Mouse (Mus musculus) neural tube, embryonic 13.5 days (tissue): ENCODE results near the gene Ppp1r26. TPM values are rescaled to one million over a fixed set of nuclear protein-coding genes. Genes with fewer than 3 reads are reported as not detected.
"Not testable (repeated sequence)": the region's sequence is repeated elsewhere in the genome, so short reads cannot be mapped to it uniquely, and the experiment has no call there.

Experiments
- ATAC-seq: fragments of 200-750 bp; cut with Nextera tagmentation; 2 replicates; pipeline ENCODE4 v1.8.0; 2017; ENCODE audit warnings: low read depth, mild to moderate bottlenecking, moderate TSS enrichment, moderate library complexity
- H3K27ac ChIP-seq: fragments of 300-500 bp; sonication (generic); replicated peaks from 2 replicates; pipeline ENCODE4 v1.5.1; 2015; ENCODE audit warnings: moderate library complexity, mild to moderate bottlenecking, inconsistent platforms
- H3K27me3 ChIP-seq: fragments of 300-500 bp; sonication (generic); 2 replicates; pipeline ENCODE4 v1.6.1; 2015; ENCODE audit warnings: mild to moderate bottlenecking, inconsistent platforms
- H3K36me3 ChIP-seq: fragments of 300-500 bp; sonication (generic); 2 replicates; pipeline ENCODE4 v1.6.1; 2015; ENCODE audit warnings: mild to moderate bottlenecking, inconsistent platforms
- H3K4me1 ChIP-seq: fragments of 300-500 bp; sonication (generic); replicated peaks from 2 replicates; pipeline ENCODE4 v1.6.1; 2015; ENCODE audit warnings: inconsistent platforms
- H3K4me2 ChIP-seq: fragments of 300-500 bp; sonication (generic); 2 replicates; pipeline ENCODE4 v1.6.1; 2015; ENCODE audit warnings: inconsistent platforms, mild to moderate bottlenecking, moderate library complexity
- H3K4me3 ChIP-seq: fragments of 300-500 bp; sonication (generic); 2 replicates; pipeline ENCODE4 v1.5.1; 2015; ENCODE audit warnings: mild to moderate bottlenecking, inconsistent platforms
- H3K9ac ChIP-seq: fragments of 300-500 bp; sonication (generic); 2 replicates; pipeline ENCODE4 v1.6.1; 2015; ENCODE audit warnings: moderate library complexity, mild to moderate bottlenecking, inconsistent platforms
- H3K9me3 ChIP-seq: fragments of 300-500 bp; sonication (generic); 2 replicates; pipeline ENCODE4 v1.6.1; 2016; ENCODE audit warnings: inconsistent platforms
- WGBS: fragments of 180-500 bp; shearing (Covaris S2); methylation state at CpG from one replicate; pipeline ENCODE4 v1.1.7; 2015; 5-methylcytosine and 5-hydroxymethylcytosine counted together
- polyA plus RNA-seq: library from polyadenylated mRNA; unstranded; fragments of >200 nt; fragmentation: Nextera tagmentation; extraction: Ambion mirVana; gene quantifications from 2 replicates; pipeline ENCODE4 v1.2.1, GENCODE M21; 2015

The Ppp1r26 gene
- polyA plus RNA-seq, 1 experiment from 2014 or later: 11.1 TPM

DNA sequence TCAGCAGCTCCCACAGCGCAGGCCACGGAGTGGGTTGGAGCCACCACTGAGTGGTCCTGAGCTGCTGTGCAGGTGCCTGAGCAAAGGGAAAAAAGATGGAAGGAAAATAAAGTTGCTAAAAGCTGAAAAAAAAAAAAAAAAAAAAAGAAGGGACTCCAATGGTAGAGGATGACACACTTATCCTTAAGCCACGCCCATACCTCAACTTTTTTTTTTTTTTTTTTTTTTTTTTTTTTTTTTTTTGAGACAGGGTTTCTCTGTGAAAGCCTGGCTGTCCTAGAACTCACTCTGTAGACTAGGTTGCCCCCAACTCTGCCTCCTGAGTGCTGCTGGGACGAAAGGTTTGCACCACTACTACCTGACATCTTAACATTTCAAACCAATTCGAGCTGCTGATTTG is 31.4 kb downstream of the Ppp1r26 start:
- H3K27ac ChIP-seq, ATAC-seq: not testable (repeated sequence)

DNA sequence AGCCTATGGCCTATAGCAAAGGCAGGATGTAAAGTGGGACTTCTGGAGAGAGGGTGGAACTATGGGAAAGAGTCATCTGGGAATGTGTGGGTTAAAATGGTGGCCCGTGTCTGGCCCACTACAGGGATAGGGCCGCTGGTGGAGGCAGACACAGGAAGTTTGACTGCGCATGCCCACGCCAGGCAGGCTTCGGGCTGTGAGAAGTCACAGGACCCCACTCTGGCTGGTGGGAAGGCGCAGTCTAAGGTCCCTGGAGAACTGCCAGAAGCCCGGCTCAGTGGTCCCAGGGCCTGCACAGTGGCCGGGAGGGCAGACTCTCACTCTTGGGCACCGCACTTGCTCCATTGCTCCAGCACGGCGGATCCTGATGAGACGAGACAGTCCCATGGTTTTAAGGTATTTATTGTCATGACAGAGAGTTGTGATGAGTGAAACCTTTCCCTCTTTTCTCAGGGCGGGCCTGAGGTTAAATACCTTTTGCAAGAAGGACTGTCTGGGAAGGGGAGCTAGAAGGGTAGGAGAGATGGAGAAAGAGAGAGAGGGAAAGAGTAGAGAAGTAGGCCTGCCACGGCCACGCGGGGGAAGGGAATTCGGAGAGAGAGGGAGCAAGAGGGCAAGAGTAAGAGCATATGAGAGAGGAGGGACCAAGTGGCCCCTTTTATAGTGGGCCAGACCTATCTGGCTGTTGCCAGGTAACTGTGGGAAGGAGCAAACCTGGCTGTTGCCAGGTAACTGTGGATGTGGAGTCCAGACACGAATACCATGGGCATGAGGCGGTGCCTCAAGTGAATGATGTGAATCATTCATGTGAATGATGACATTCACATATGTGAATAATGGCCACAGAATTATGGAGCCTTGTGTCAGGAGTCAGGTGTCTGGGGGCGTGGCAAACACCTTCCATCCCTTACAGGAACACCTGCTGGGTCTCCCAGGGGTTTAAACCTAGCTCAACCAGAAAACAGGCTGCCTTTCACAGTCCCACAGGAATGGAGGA is 32.9 kb downstream of the Ppp1r26 start:
- Histone ChIP-seq H3K4me3 (no peak overlapping the region), H3K36me3 (no peaks in the 10 kb centered on the region), H3K4me1 (no peaks in the 10 kb centered on the region), H3K4me2 (no peak overlapping the region), H3K9me3 (no peaks in the 10 kb centered on the region), H3K27ac (no peak overlapping the region), H3K27me3 (no peaks in the 10 kb centered on the region), H3K9ac (no peak overlapping the region)
- no peak for ATAC-seq
- WGBS: 83% methylated on average over 20 of the region's 20 CpGs

More for the DNA sequence above, 31.4 kb downstream of the Ppp1r26 start:
- H3K9ac ChIP-seq, H3K27me3 ChIP-seq, H3K4me3 ChIP-seq, H3K4me2 ChIP-seq, H3K4me1 ChIP-seq, H3K9me3 ChIP-seq, H3K36me3 ChIP-seq: not testable (repeated sequence)
- 92% methylated on average over 5 of the region's 5 CpGs for WGBS

DNA sequence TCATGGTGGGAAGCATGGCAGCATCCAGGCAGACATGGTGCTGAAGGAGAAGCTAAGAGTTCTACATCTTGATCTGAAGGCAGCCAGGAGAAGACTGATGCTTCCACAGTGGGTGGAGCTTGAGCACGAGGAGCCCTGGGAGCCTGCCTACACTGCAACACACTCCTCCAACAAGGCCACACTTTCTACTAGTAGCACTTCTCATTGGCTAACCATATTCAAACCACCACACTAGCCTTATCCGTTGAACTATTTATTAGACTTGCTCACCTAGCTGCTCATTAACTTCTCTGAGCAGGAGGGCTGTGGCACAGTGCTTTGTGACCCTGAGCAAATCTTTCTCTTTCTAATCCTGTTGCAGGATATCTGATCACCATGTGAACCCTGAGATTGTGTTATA is 37.3 kb downstream of the Ppp1r26 start:
- Histone ChIP-seq H3K9ac (no peak overlapping the region), H3K27me3 (no peaks in the 10 kb centered on the region), H3K36me3 (no peaks in the 10 kb centered on the region), H3K4me2 (no peak overlapping the region), H3K9me3 (no peaks in the 10 kb centered on the region), H3K4me1 (no peaks in the 10 kb centered on the region), H3K27ac (no peak overlapping the region), H3K4me3 (no peak overlapping the region)
- no peak for ATAC-seq
- 78% methylated on average over 2 of the region's 2 CpGs for WGBS

- Histone ChIP-seq H3K9me3 (no peaks in the 10 kb centered on the region), H3K4me3 (no peak overlapping the region), H3K36me3 (no peaks in the 10 kb centered on the region), H3K9ac (no peak overlapping the region), H3K27me3 (no peaks in the 10 kb centered on the region), H3K27ac (no peak overlapping the region), H3K4me2 (no peak overlapping the region), H3K4me1 (no peaks in the 10 kb centered on the region)
- ATAC-seq: no peak
- 87% methylated on average over 2 of the region's 2 CpGs for WGBS
Measured at GRCm38 (mm10) chr2:28494521-28494920, 47.9 kb downstream of the Ppp1r26 start.

DNA sequence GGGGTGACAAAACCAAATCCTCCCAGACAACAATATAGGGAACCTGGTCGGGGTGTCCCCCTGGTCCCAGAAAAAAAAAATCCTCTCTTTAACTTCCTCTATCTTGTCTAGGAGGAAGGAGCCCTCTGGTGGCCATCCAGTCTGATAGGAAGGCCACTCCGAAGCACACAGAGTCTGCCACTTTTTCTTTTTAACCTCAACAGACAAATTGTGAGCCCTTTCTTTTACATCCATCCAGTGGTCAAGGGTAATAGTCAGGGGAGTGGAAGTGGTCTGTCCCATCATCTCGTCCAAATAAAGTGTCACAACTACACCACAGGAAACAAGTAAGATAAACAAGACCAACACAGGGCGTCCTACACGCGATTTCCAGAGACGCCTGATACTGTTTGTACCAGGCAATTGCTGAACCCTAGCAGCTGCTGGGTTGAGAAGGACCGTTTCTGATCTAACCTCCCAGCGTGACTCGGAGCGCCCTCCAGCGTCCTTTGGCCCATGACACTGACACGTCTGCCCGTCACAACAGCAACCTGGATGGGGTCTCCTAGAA is 48.7 kb downstream of the Ppp1r26 start:
- Histone ChIP-seq H3K4me2 (no peak overlapping the region), H3K27me3 (no peaks in the 10 kb centered on the region), H3K9ac (no peak overlapping the region), H3K27ac (no peak overlapping the region), H3K9me3 (no peaks in the 10 kb centered on the region), H3K4me3 (no peak overlapping the region), H3K4me1 (no peaks in the 10 kb centered on the region), H3K36me3 (no peaks in the 10 kb centered on the region)
- WGBS: 86% methylated on average over 14 of the region's 14 CpGs
- ATAC-seq: no peak

- 83% methylated on average over 16 of the region's 16 CpGs for WGBS
- Histone ChIP-seq H3K27me3 (no peaks in the 10 kb centered on the region), H3K4me3 (no peak overlapping the region), H3K4me1 (no peaks in the 10 kb centered on the region), H3K36me3 (no peaks in the 10 kb centered on the region), H3K4me2 (no peak overlapping the region), H3K27ac (no peak overlapping the region), H3K9ac (no peak overlapping the region), H3K9me3 (no peaks in the 10 kb centered on the region)
- no peak for ATAC-seq
Measured at GRCm38 (mm10) chr2:28495801-28496595, 49.4 kb downstream of the Ppp1r26 start.

- H3K4me1 ChIP-seq: no peaks in the 10 kb centered on the region
- H3K27ac ChIP-seq: no peak within 1 kb of the TSS
- no peaks in the 10 kb centered on the region for H3K9me3 ChIP-seq
- no peaks in the 10 kb centered on the region for H3K27me3 ChIP-seq
- H3K4me2 ChIP-seq: peak within 1 kb of the TSS; percentile 21; the same call in 1 of the 2 replicates
- 85% methylated on average over 5 of the region's 5 CpGs for WGBS
- no peak within 1 kb of the TSS for H3K9ac ChIP-seq
- ATAC-seq: no peak
- H3K4me3 ChIP-seq: no peak within 1 kb of the TSS
- no peaks in the 10 kb centered on the region for H3K36me3 ChIP-seq
Measured at GRCm38 (mm10) chr2:28496671-28497070, 50.1 kb downstream of the Ppp1r26 start, which contains the start of gene Gbgt1. Gene Gbgt1 (plus strand): TSS chr2:28496891.

- no peak for ATAC-seq
- H3K9me3 ChIP-seq: no peaks in the 10 kb centered on the region
- H3K4me2 ChIP-seq: peak overlapping the region; percentile 21; the same call in 1 of the 2 replicates
Measured at GRCm38 (mm10) chr2:28497561-28497960, 51.0 kb downstream of the Ppp1r26 start.

GRCm38 (mm10) chr2:28498431-28498830 is 51.8 kb downstream of the Ppp1r26 start:
- Histone ChIP-seq H3K4me1 (no peaks in the 10 kb centered on the region), H3K36me3 (no peaks in the 10 kb centered on the region), H3K4me3 (no peak overlapping the region), H3K27me3 (no peaks in the 10 kb centered on the region), H3K4me2 (no peak overlapping the region), H3K27ac (no peak overlapping the region), H3K9ac (no peak overlapping the region), H3K9me3 (no peaks in the 10 kb centered on the region)
- 84% methylated on average over 4 of the region's 4 CpGs for WGBS
- ATAC-seq: no peak

More at GRCm38 (mm10) chr2:28497561-28497960, 51.0 kb downstream of the Ppp1r26 start:
- H3K36me3 ChIP-seq: no peaks in the 10 kb centered on the region
- no peak overlapping the region for H3K9ac ChIP-seq
- 80% methylated on average over 5 of the region's 5 CpGs for WGBS
- no peak overlapping the region for H3K27ac ChIP-seq
- no peaks in the 10 kb centered on the region for H3K27me3 ChIP-seq
- H3K4me1 ChIP-seq: no peaks in the 10 kb centered on the region
- no peak overlapping the region for H3K4me3 ChIP-seq

DNA sequence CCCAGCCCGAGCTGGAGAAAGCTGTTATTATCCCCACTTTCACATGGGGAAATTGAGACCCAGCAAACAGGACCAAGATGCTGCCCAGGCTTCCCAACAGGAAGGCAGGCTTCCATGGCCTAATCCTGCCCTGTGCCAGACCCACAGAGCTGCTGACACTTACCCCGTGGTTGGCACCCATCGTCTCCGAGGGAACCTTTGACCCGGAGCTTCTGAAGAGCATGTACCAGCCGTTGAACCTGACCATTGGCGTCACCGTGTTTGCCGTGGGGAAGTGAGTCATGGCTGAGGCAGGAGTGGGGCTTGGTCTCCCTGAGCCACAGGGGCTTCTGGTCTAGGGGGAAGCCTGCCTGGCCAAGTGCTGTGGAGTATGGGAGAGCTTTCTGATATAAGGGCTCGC is 56.4 kb downstream of the Ppp1r26 start:
- Histone ChIP-seq H3K9ac (no peak overlapping the region), H3K9me3 (no peaks in the 10 kb centered on the region), H3K36me3 (no peaks in the 10 kb centered on the region), H3K4me3 (no peak overlapping the region), H3K4me2 (no peak overlapping the region), H3K27me3 (no peaks in the 10 kb centered on the region), H3K27ac (no peak overlapping the region), H3K4me1 (no peaks in the 10 kb centered on the region)
- WGBS: 83% methylated on average over 10 of the region's 10 CpGs
- ATAC-seq: no peak

DNA sequence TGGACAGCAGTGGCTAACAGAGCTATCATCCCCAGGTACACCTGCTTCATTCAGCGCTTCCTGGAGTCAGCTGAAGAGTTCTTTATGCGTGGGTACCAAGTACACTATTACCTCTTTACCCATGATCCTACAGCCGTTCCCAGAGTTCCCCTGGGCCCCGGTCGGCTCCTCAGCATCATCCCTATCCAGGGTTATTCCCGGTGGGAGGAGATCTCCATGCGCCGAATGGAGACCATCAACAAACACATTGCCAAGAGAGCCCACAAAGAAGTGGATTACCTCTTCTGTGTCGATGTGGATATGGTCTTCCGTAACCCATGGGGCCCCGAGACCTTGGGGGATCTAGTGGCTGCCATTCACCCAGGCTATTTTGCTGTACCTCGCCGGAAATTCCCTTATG is 58.1 kb downstream of the Ppp1r26 start:
- Histone ChIP-seq H3K9me3 (no peaks in the 10 kb centered on the region), H3K4me1 (no peaks in the 10 kb centered on the region), H3K4me3 (no peak overlapping the region), H3K36me3 (no peaks in the 10 kb centered on the region), H3K9ac (no peak overlapping the region), H3K4me2 (no peak overlapping the region), H3K27me3 (no peaks in the 10 kb centered on the region), H3K27ac (no peak overlapping the region)
- ATAC-seq: no peak
- 89% methylated on average over 13 of the region's 13 CpGs for WGBS
